Mouse (Mus musculus) kidney, adult 2 months (tissue): Measurements from ENCODE around the gene Psmb8. TPM values are rescaled to one million over a fixed set of nuclear protein-coding genes. Genes with fewer than 3 reads are reported as not detected.

Experiments
- DNase-seq: peaks from one replicate; pipeline ENCODE4 v3.0.0; 2021
- H3K27ac ChIP-seq: fragments of 200-500 bp; 2 replicates; pipeline ENCODE4 v1.5.1; 2012; ENCODE audit warnings: low read depth, low read length, control low read depth, inconsistent platforms; ENCODE audit not compliant: insufficient read depth
- H3K27me3 ChIP-seq: fragments of 200-500 bp; replicated peaks from 2 replicates; pipeline ENCODE4 v1.6.1; 2012; ENCODE audit warnings: mild to moderate bottlenecking, moderate library complexity, low read length, inconsistent platforms; ENCODE audit not compliant: control insufficient read depth, insufficient read depth
- H3K36me3 ChIP-seq: fragments of 200-500 bp; 2 replicates; pipeline ENCODE4 v1.6.1; 2012; ENCODE audit warnings: mild to moderate bottlenecking, moderate library complexity, low read length, inconsistent platforms; ENCODE audit not compliant: control insufficient read depth, insufficient read depth
- H3K4me1 ChIP-seq: fragments of 200-500 bp; 2 replicates; pipeline ENCODE4 v1.6.1; 2011; ENCODE audit warnings: low read length; ENCODE audit not compliant: control insufficient read depth, insufficient read depth
- H3K4me3 ChIP-seq: fragments of 200-500 bp; 2 replicates; pipeline ENCODE4 v1.5.1; 2011; ENCODE audit warnings: mild to moderate bottlenecking, low read depth, low read length, control low read depth; ENCODE audit not compliant: insufficient read depth
- CTCF ChIP-seq: fragments of 200-500 bp; conservative IDR thresholded peaks from 2 replicates; pipeline ENCODE4 v1.5.1; 2011; ENCODE audit warnings: low read depth, mild to moderate bottlenecking, control low read depth, low read length, moderate library complexity, mixed read lengths; ENCODE audit not compliant: insufficient read depth, insufficient read length
- POLR2A ChIP-seq: fragments of 200-500 bp; IDR thresholded peaks from one replicate; pipeline ENCODE4 v1.6.1; 2011; ENCODE audit warnings: low read depth, low read length, control low read depth
- WGBS: fragments of 180-500 bp; shearing (Covaris S2); methylation state at CpG from one replicate; pipeline ENCODE4 v1.1.7; 2018; 5-methylcytosine and 5-hydroxymethylcytosine counted together
- polyA plus RNA-seq: library from polyadenylated mRNA; depleted of rRNA; stranded (reverse); fragments of >200 nt; gene quantifications from 2 replicates; pipeline ENCODE4 v1.2.3, GENCODE M21; 2012

The Psmb8 gene
- polyA plus RNA-seq, 1 experiment = 58.1 TPM

- no peak overlapping the region for H3K27ac ChIP-seq
- no peak overlapping the region for H3K4me3 ChIP-seq
- DNase-seq = no peak
- H3K4me1 ChIP-seq = peaks cover 6% of the 10 kb centered on the region; the same call in 1 of the 2 replicates
- no peaks in the 10 kb centered on the region for H3K36me3 ChIP-seq
- TF ChIP-seq CTCF = no peak
- TF ChIP-seq POLR2A = no peak
- 92% methylated on average over 5 of the region's 5 CpGs for WGBS
- no peaks in the 10 kb centered on the region for H3K27me3 ChIP-seq
Observed at GRCm38 (mm10) chr17:34206731-34207130, 9.2 kb downstream of the Psmb8 start.

- DNase-seq = no peak
- 77% methylated on average over 3 of the region's 3 CpGs for WGBS
- H3K4me3 ChIP-seq = no peak overlapping the region
- H3K4me1 ChIP-seq = peaks cover 6% of the 10 kb centered on the region; the same call in 1 of the 2 replicates
- no peak overlapping the region for H3K27ac ChIP-seq
- no peak for TF ChIP-seq POLR2A
- TF ChIP-seq CTCF = no peak
- no peaks in the 10 kb centered on the region for H3K36me3 ChIP-seq
- no peaks in the 10 kb centered on the region for H3K27me3 ChIP-seq
Observed at GRCm38 (mm10) chr17:34207456-34207855, 9.9 kb downstream of the Psmb8 start.

- DNase-seq = no peak
- H3K27me3 ChIP-seq = no peaks in the 10 kb centered on the region
Observed at GRCm38 (mm10) chr17:34207866-34208265, 10.3 kb downstream of the Psmb8 start.

GRCm38 (mm10) chr17:34208421-34208820 lies 10.9 kb downstream of the Psmb8 start:
- 42% methylated on average over 10 of the region's 10 CpGs for WGBS

More at GRCm38 (mm10) chr17:34207866-34208265, 10.3 kb downstream of the Psmb8 start:
- H3K36me3 ChIP-seq = no peaks in the 10 kb centered on the region
- H3K4me1 ChIP-seq = peaks cover 6% of the 10 kb centered on the region; the same call in 1 of the 2 replicates
- no peak overlapping the region for H3K4me3 ChIP-seq
- no peak for TF ChIP-seq CTCF
- no peak for TF ChIP-seq POLR2A
- H3K27ac ChIP-seq = no peak overlapping the region
- 97% methylated on average over 9 of the region's 9 CpGs for WGBS

GRCm38 (mm10) chr17:34209680-34210079 lies 12.2 kb downstream of the Psmb8 start:
- Histone ChIP-seq H3K4me1 (0 out of 2 replicates have a peak, but pooled peaks cover 3% of the 10 kb centered on the region), H3K4me3 (no peak overlapping the region), H3K27ac (no peak overlapping the region), H3K27me3 (no peaks in the 10 kb centered on the region), H3K36me3 (no peaks in the 10 kb centered on the region)
- DNase-seq = no peak
- TF ChIP-seq POLR2A = no peak
- TF ChIP-seq CTCF = peak; percentile 43
- 52% methylated on average over 3 of the region's 3 CpGs for WGBS

More at GRCm38 (mm10) chr17:34208421-34208820, 10.9 kb downstream of the Psmb8 start:
- Histone ChIP-seq H3K4me3 (no peak overlapping the region), H3K4me1 (peaks cover 6% of the 10 kb centered on the region; the same call in 1 of the 2 replicates), H3K27me3 (no peaks in the 10 kb centered on the region), H3K27ac (no peak overlapping the region), H3K36me3 (no peaks in the 10 kb centered on the region)
- TF ChIP-seq CTCF = no peak
- no peak for TF ChIP-seq POLR2A
- DNase-seq = no peak

GRCm38 (mm10) chr17:34210599-34210998 lies 13.1 kb downstream of the Psmb8 start:
- no peaks in the 10 kb centered on the region for H3K36me3 ChIP-seq
- DNase-seq = no peak
- no peak overlapping the region for H3K27ac ChIP-seq
- no peak for TF ChIP-seq POLR2A
- no peak for TF ChIP-seq CTCF
- WGBS = 75% methylated on average over 3 of the region's 3 CpGs
- H3K4me1 ChIP-seq = no peaks in the 10 kb centered on the region
- no peak overlapping the region for H3K4me3 ChIP-seq
- no peaks in the 10 kb centered on the region for H3K27me3 ChIP-seq

GRCm38 (mm10) chr17:34211746-34212365 lies 14.3 kb downstream of the Psmb8 start:
- no peak for DNase-seq
- WGBS = 45% methylated on average over 23 of the region's 23 CpGs
- H3K36me3 ChIP-seq = no peaks in the 10 kb centered on the region
- no peaks in the 10 kb centered on the region for H3K27me3 ChIP-seq
- no peak overlapping the region for H3K27ac ChIP-seq
- TF ChIP-seq CTCF = no peak
- TF ChIP-seq POLR2A = no peak
- no peak overlapping the region for H3K4me3 ChIP-seq
- H3K4me1 ChIP-seq = no peaks in the 10 kb centered on the region

- H3K4me3 ChIP-seq = no peak overlapping the region
- no peaks in the 10 kb centered on the region for H3K36me3 ChIP-seq
- H3K4me1 ChIP-seq = no peaks in the 10 kb centered on the region
- no peaks in the 10 kb centered on the region for H3K27me3 ChIP-seq
- TF ChIP-seq CTCF = no peak
- no peak for TF ChIP-seq POLR2A
- 80% methylated on average over 21 of the region's 21 CpGs for whole genome bisulfite sequencing
- no peak overlapping the region for H3K27ac ChIP-seq
- no peak for DNase-seq
Observed at GRCm38 (mm10) chr17:34213936-34214335, 16.4 kb downstream of the Psmb8 start.
